Mouse (Mus musculus) E14TG2a.4 (cell line): ENCODE results near the gene Olfr1312.

ENCODE experiments used
- CTCF ChIP-seq: conservative IDR thresholded peaks from 2 replicates; pipeline ENCODE4 v1.5.1; 2014; ENCODE audit warnings: low read length
- POU5F1 ChIP-seq: IDR thresholded peaks from 2 replicates; pipeline ENCODE4 v1.6.1; 2014; ENCODE audit warnings: low read length, borderline replicate concordance

GRCm38 (mm10) chr2:112012608-112013007, 37.4 kb downstream of the Olfr1312 start, which contains the start of gene Olfr1310:
- TF ChIP-seq CTCF (no peak), POU5F1 (no peak)
